ENCODE assay signal across 23 mouse cellular contexts in the genomic region with DNA sequence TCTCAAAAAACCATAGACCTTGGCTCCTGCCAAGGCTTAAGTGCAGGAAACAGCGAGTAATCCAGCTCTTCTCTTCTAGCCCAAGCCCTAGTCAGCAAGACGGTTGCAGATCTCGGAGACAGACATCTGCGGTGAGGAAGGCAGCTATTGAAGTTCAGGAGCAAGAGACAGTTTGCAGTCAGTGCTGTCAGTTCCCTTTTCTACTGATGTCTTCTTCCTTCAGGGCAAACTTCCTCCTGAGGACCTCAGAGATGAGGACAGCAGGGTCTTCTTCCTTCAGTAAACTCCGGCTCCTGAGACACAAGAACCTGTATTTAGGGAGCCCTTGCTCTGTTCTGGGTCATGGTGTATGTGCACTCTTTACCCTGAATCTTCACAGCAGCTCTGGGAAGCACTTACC. TPM values are rescaled to one million over a fixed set of nuclear protein-coding genes. Genes with fewer than 3 reads are reported as not detected.
DNase-seq lines count a peak whose midpoint lies in the region; ATAC-seq and TF ChIP-seq lines count a peak whose summit lies in the region.
"Had no signal": no experiment of that assay in that cellular context is flagged by ENCODE, and none has a peak within 500 bp of the region (broad histone marks: within the 10 kb centered on the region; RNA-seq: fewer than 3 reads in every experiment).

No protein-coding gene starts in this region.

- no peak for ATAC-seq in liver, embryonic 11.5 days (replicated peaks; ENCODE audit: low FRiP score)
- no peak for ATAC-seq in liver, embryonic 13.5 days (ENCODE audit: low read depth)
- 0 out of 2 replicates have a peak, but pooled peaks have one; percentile 27 for ATAC-seq in monocyte, adult 5-6 weeks (replicated peaks; ENCODE audit: insufficient number of reproducible peaks, low FRiP score, low TSS enrichment, poor library complexity, severe bottlenecking)
- ATAC-seq: intestine, postnatal 0 days; lung, postnatal 0 days; midbrain, embryonic 16.5 days had no signal

- H3K27me3 ChIP-seq in liver, embryonic 11.5 days (replicated peaks; ENCODE audit: control insufficient read depth, insufficient read depth, low read length) = no peaks in the 10 kb centered on the region
- no peaks in the 10 kb centered on the region for H3K27me3 ChIP-seq in liver, embryonic 13.5 days
- no peaks in the 10 kb centered on the region for H3K27me3 ChIP-seq in cerebellum, adult 2 months (ENCODE audit: control insufficient read depth, insufficient read depth, low read length)
- H3K27me3 ChIP-seq: CH12.LX; embryonic facial prominence, embryonic 15.5 days; limb, embryonic 12.5 days; megakaryocyte, embryonic 14.5 days had no signal

- no peak for TF ChIP-seq POLR2A in bone marrow macrophage, adult 2 months (IDR thresholded peaks at IDR 0.05; ENCODE audit: borderline replicate concordance, low read depth, low read length)
- TF ChIP-seq POLR2A in cerebellum, adult 2 months (IDR thresholded peaks at IDR 0.05; ENCODE audit: borderline replicate concordance, insufficient read depth, low read length) = no peak

- H3K9ac ChIP-seq in liver, embryonic 11.5 days (ENCODE audit: low read depth, low read length) = no peak overlapping the region
- no peak overlapping the region for H3K9ac ChIP-seq in liver, embryonic 13.5 days
- H3K9ac ChIP-seq: embryonic facial prominence, embryonic 15.5 days; limb, embryonic 12.5 days had no signal

- no peak for TF ChIP-seq CTCF in bone marrow macrophage, adult 2 months (IDR thresholded peaks at IDR 0.05; ENCODE audit: low read depth, low read length)
- no peak for TF ChIP-seq CTCF in cerebellum, adult 2 months (IDR thresholded peaks at IDR 0.05; ENCODE audit: borderline replicate concordance, insufficient read depth, low read depth, low read length)

- H3K27ac ChIP-seq in liver, embryonic 11.5 days (ENCODE audit: low read depth, low read length) = peak overlapping the region; percentile 14; the same call in 1 of the 2 replicates
- H3K27ac ChIP-seq in bone marrow macrophage, adult 2 months (ENCODE audit: insufficient read depth, low read depth, low read length) = peak overlapping the region; percentile 52
- peak overlapping the region; percentile 47 for H3K27ac ChIP-seq in liver, embryonic 13.5 days
- no peak overlapping the region for H3K27ac ChIP-seq in cerebellum, adult 2 months (ENCODE audit: insufficient read depth, low read length)
- H3K27ac ChIP-seq: embryonic facial prominence, embryonic 15.5 days; heart, embryonic 10.5 days; limb, embryonic 12.5 days; stomach, postnatal 0 days had no signal

- DNase-seq in liver, embryonic 11.5 days (ENCODE audit: low spot score) = no peak
- DNase-seq in liver = no peak
- DNase-seq in liver, embryonic 13.5 days = no peak
- no peak for DNase-seq in cerebellum, adult 2 months
- no peak for DNase-seq in lung, postnatal 36 days
- DNase-seq: adrenal gland, adult 2 months; B cell, adult 2 months; cerebellum, adult 8-10 months; kidney, postnatal 25 days had no signal

- no peak overlapping the region for H3K4me2 ChIP-seq in liver, embryonic 11.5 days
- no peak overlapping the region for H3K4me2 ChIP-seq in liver, embryonic 13.5 days
- H3K4me2 ChIP-seq: embryonic facial prominence, embryonic 15.5 days; limb, embryonic 12.5 days had no signal

- H3K9me3 ChIP-seq in liver, embryonic 11.5 days (ENCODE audit: control insufficient read depth, low read length) = no peaks in the 10 kb centered on the region
- no peaks in the 10 kb centered on the region for H3K9me3 ChIP-seq in liver, embryonic 13.5 days (replicated peaks)
- H3K9me3 ChIP-seq: embryonic facial prominence, embryonic 15.5 days; G1E; heart, embryonic 10.5 days; limb, embryonic 12.5 days; megakaryocyte, embryonic 14.5 days had no signal

- no peaks in the 10 kb centered on the region for H3K4me1 ChIP-seq in liver, embryonic 11.5 days (replicated peaks; ENCODE audit: control insufficient read depth, insufficient read depth, low read length)
- peaks cover 23% of the 10 kb centered on the region for H3K4me1 ChIP-seq in bone marrow macrophage, adult 2 months (ENCODE audit: control insufficient read depth, insufficient read depth, low read length)
- 0 out of 2 replicates have a peak, but pooled peaks cover 10% of the 10 kb centered on the region for H3K4me1 ChIP-seq in liver, embryonic 13.5 days (replicated peaks)
- 0 out of 2 replicates have a peak, but pooled peaks cover 8% of the 10 kb centered on the region for H3K4me1 ChIP-seq in cerebellum, adult 2 months (ENCODE audit: control insufficient read depth, insufficient read depth, low read length)
- H3K4me1 ChIP-seq: embryonic facial prominence, embryonic 15.5 days; limb, embryonic 12.5 days had no signal

- H3K36me3 ChIP-seq in liver, embryonic 11.5 days (ENCODE audit: control insufficient read depth, insufficient read depth, low read length) = peaks cover 46% of the 10 kb centered on the region
- peaks cover 100% of the 10 kb centered on the region for H3K36me3 ChIP-seq in liver, embryonic 13.5 days

- H3K4me3 ChIP-seq in liver, embryonic 11.5 days (ENCODE audit: low read depth, low read length) = no peak overlapping the region
- H3K4me3 ChIP-seq in bone marrow macrophage, adult 2 months (ENCODE audit: insufficient read depth, low read length) = no peak overlapping the region
- H3K4me3 ChIP-seq in liver, embryonic 13.5 days (replicated peaks) = no peak overlapping the region
- H3K4me3 ChIP-seq in cerebellum, adult 2 months (replicated peaks; ENCODE audit: insufficient read depth, low read depth, low read length) = no peak overlapping the region
- H3K4me3 ChIP-seq: embryonic facial prominence, embryonic 15.5 days; heart, embryonic 10.5 days; layer of hippocampus, adult 2 months; limb, embryonic 12.5 days; megakaryocyte, embryonic 14.5 days had no signal

- WGBS in liver, embryonic 11.5 days = 61% methylated on average over 5 of the region's 5 CpGs
- 44% methylated on average over 5 of the region's 5 CpGs for WGBS in liver, embryonic 13.5 days (ENCODE audit: insufficient replicate concordance)
- 82% methylated on average over 5 of the region's 5 CpGs for WGBS in cerebellum, adult 2 months

RNA-seq across cellular contexts. Expression of gene Mtfr1l, which starts 9.0 kb away (rescaled TPM):
- 107 and 114 TPM in 2 replicates for polyA plus RNA-seq in liver, embryonic 11.5 days (2014; fragmentation: Nextera tagmentation; extraction: Ambion mirVana)
- 58.9 and 59.7 TPM in 2 replicates for polyA plus RNA-seq in bone marrow macrophage, adult 2 months (2012; ENCODE audit: insufficient read depth, insufficient read length, missing spikeins)
- polyA plus RNA-seq in liver, embryonic 13.5 days (2015; fragmentation: Nextera tagmentation; extraction: Ambion mirVana) = 53.7 and 59.2 TPM in 2 replicates
- 35.4 to 39.0 TPM (median 37.6 TPM) in 3 replicates for total RNA-seq in monocyte, adult 5-6 weeks (2017)
- 146 and 148 TPM in 2 replicates for polyA plus RNA-seq in cerebellum, adult 2 months (2012; rRNA removed)

RNA-seq across cellular contexts. Expression of gene Aunip, which starts 15.4 kb away (rescaled TPM):
- 15.9 and 18.5 TPM in 2 replicates for polyA plus RNA-seq in liver, embryonic 11.5 days (2014; fragmentation: Nextera tagmentation; extraction: Ambion mirVana)
- 4.0 and 4.4 TPM in 2 replicates for polyA plus RNA-seq in bone marrow macrophage, adult 2 months (2012; ENCODE audit: insufficient read depth, insufficient read length, missing spikeins)
- polyA plus RNA-seq in liver, embryonic 13.5 days (2015; fragmentation: Nextera tagmentation; extraction: Ambion mirVana) = 25.4 and 30.6 TPM in 2 replicates
- not detected in 3 replicates for total RNA-seq in monocyte, adult 5-6 weeks (2017)
- polyA plus RNA-seq in cerebellum, adult 2 months (2012; rRNA removed) = 0.24 and 0.65 TPM in 2 replicates
- total RNA-seq: gastrocnemius, adult 18-20 months had no signal

RNA-seq across cellular contexts. Expression of gene Selenon, which starts 25.7 kb away (rescaled TPM):
- 12.4 and 13.1 TPM in 2 replicates for polyA plus RNA-seq in liver, embryonic 11.5 days (2014; fragmentation: Nextera tagmentation; extraction: Ambion mirVana)
- 28.4 and 33.3 TPM in 2 replicates for polyA plus RNA-seq in bone marrow macrophage, adult 2 months (2012; ENCODE audit: insufficient read depth, insufficient read length, missing spikeins)
- polyA plus RNA-seq in liver, embryonic 13.5 days (2015; fragmentation: Nextera tagmentation; extraction: Ambion mirVana) = 1.8 and 2.3 TPM in 2 replicates
- total RNA-seq in monocyte, adult 5-6 weeks (2017) = 13.0 to 27.3 TPM (median 15.4 TPM) in 3 replicates
- 37.8 and 43.1 TPM in 2 replicates for polyA plus RNA-seq in cerebellum, adult 2 months (2012; rRNA removed)
- polyA plus RNA-seq: G1E had no signal

RNA-seq across cellular contexts. Expression of gene Paqr7, which starts 29.7 kb away (rescaled TPM):
- 2.5 and 3.0 TPM in 2 replicates for polyA plus RNA-seq in liver, embryonic 11.5 days (2014; fragmentation: Nextera tagmentation; extraction: Ambion mirVana)
- 37.0 and 41.9 TPM in 2 replicates for polyA plus RNA-seq in bone marrow macrophage, adult 2 months (2012; ENCODE audit: insufficient read depth, insufficient read length, missing spikeins)
- 6.5 and 7.4 TPM in 2 replicates for polyA plus RNA-seq in liver, embryonic 13.5 days (2015; fragmentation: Nextera tagmentation; extraction: Ambion mirVana)
- total RNA-seq in monocyte, adult 5-6 weeks (2017) = 2.3 to 9.8 TPM (median 5.0 TPM) in 3 replicates
- polyA plus RNA-seq in cerebellum, adult 2 months (2012; rRNA removed) = 86.0 and 99.2 TPM in 2 replicates

RNA-seq across cellular contexts. Expression of gene Stmn1, which starts 58.1 kb away (rescaled TPM):
- 896 and 908 TPM in 2 replicates for polyA plus RNA-seq in liver, embryonic 11.5 days (2014; fragmentation: Nextera tagmentation; extraction: Ambion mirVana)
- 314 and 367 TPM in 2 replicates for polyA plus RNA-seq in bone marrow macrophage, adult 2 months (2012; ENCODE audit: insufficient read depth, insufficient read length, missing spikeins)
- 514 and 581 TPM in 2 replicates for polyA plus RNA-seq in liver, embryonic 13.5 days (2015; fragmentation: Nextera tagmentation; extraction: Ambion mirVana)
- total RNA-seq in monocyte, adult 5-6 weeks (2017) = 17.1 to 48.5 TPM (median 25.0 TPM) in 3 replicates
- polyA plus RNA-seq in cerebellum, adult 2 months (2012; rRNA removed) = 361 and 454 TPM in 2 replicates
